Mouse (Mus musculus): ENCODE measurements at regions not wholly inside any gene's neighbourhood (a gene's known extent, or its start where the extent isn't known, plus 50 kb on each side); places are given as distances from the start of the nearest gene placed in this dataset.

GRCm38 (mm10) chr8:44867202-44867601 is 68.0 kb upstream of the Fat1 start:
- Histone ChIP-seq H3K4me3 (replicated peaks) (no peak overlapping the region), H3K27me3 (replicated peaks) (no peaks in the 10 kb centered on the region), H3K9me3 (0 out of 2 replicates have a peak, but pooled peaks cover 3% of the 10 kb centered on the region), H3K4me1 (no peaks in the 10 kb centered on the region), H3K36me3 (replicated peaks; ENCODE audit: low read length) (no peaks in the 10 kb centered on the region)
- TF ChIP-seq FLI1 (IDR thresholded peaks at IDR 0.05; ENCODE audit: low read length), result no peak
- no peak for TF ChIP-seq GATA1 (IDR thresholded peaks at IDR 0.05; ENCODE audit: borderline replicate concordance, low read length)

- H3K27me3 ChIP-seq (replicated peaks), result no peaks in the 10 kb centered on the region
- H3K36me3 ChIP-seq (replicated peaks; ENCODE audit: low read length), result no peaks in the 10 kb centered on the region
- no peaks in the 10 kb centered on the region for H3K4me1 ChIP-seq
- H3K9me3 ChIP-seq, result 0 out of 2 replicates have a peak, but pooled peaks cover 3% of the 10 kb centered on the region
- H3K4me3 ChIP-seq (replicated peaks), result no peak overlapping the region
- TF ChIP-seq GATA1 (IDR thresholded peaks at IDR 0.05; ENCODE audit: borderline replicate concordance, low read length), result no peak
- no peak for TF ChIP-seq FLI1 (IDR thresholded peaks at IDR 0.05; ENCODE audit: low read length)
Measured at GRCm38 (mm10) chr8:44867666-44868065, 67.6 kb upstream of the Fat1 start.

DNA sequence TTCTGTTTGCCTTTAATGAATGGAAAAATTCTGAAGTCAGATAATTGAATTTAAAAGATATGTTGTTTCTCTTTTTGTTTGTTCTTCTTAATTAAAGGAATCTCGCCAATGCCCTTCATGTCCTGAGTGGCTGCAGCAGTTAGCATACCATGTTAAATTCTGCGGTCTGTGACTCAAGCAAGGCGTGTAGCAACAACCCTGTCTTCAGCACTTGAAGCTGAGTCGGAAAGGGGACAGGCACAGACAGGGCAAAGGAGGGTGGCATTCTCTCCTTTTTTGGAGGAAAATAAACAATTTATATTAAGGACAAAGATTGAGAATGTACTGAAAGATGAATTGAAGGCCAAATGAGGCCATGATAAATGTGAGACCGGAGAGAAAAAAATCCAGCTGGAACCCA is 58.2 kb upstream of the Fat1 start:
- H3K9me3 ChIP-seq, result peaks cover 18% of the 10 kb centered on the region; the same call in 1 of the 2 replicates
- no peaks in the 10 kb centered on the region for H3K36me3 ChIP-seq (replicated peaks; ENCODE audit: low read length)
- no peaks in the 10 kb centered on the region for H3K27me3 ChIP-seq (replicated peaks)
- no peaks in the 10 kb centered on the region for H3K4me1 ChIP-seq
- TF ChIP-seq FLI1 (IDR thresholded peaks at IDR 0.05; ENCODE audit: low read length), result no peak
- no peak for TF ChIP-seq GATA1 (IDR thresholded peaks at IDR 0.05; ENCODE audit: borderline replicate concordance, low read length)
- no peak overlapping the region for H3K4me3 ChIP-seq (replicated peaks)

GRCm38 (mm10) chr8:44878208-44878607 is 57.0 kb upstream of the Fat1 start:
- no peaks in the 10 kb centered on the region for H3K27me3 ChIP-seq (replicated peaks)
- peaks cover 20% of the 10 kb centered on the region; the same call in 1 of the 2 replicates for H3K9me3 ChIP-seq
- no peak overlapping the region for H3K4me3 ChIP-seq (replicated peaks)
- H3K4me1 ChIP-seq, result no peaks in the 10 kb centered on the region
- TF ChIP-seq FLI1 (IDR thresholded peaks at IDR 0.05; ENCODE audit: low read length), result no peak
- no peak for TF ChIP-seq GATA1 (IDR thresholded peaks at IDR 0.05; ENCODE audit: borderline replicate concordance, low read length)
- no peaks in the 10 kb centered on the region for H3K36me3 ChIP-seq (replicated peaks; ENCODE audit: low read length)

- peaks cover 17% of the 10 kb centered on the region; the same call in 1 of the 2 replicates for H3K9me3 ChIP-seq
- H3K27me3 ChIP-seq (replicated peaks), result no peaks in the 10 kb centered on the region
- H3K4me3 ChIP-seq (replicated peaks), result no peak overlapping the region
- TF ChIP-seq GATA1 (IDR thresholded peaks at IDR 0.05; ENCODE audit: borderline replicate concordance, low read length), result no peak
- TF ChIP-seq FLI1 (IDR thresholded peaks at IDR 0.05; ENCODE audit: low read length), result no peak
- H3K36me3 ChIP-seq (replicated peaks; ENCODE audit: low read length), result no peaks in the 10 kb centered on the region
- H3K4me1 ChIP-seq, result no peaks in the 10 kb centered on the region
Measured at GRCm38 (mm10) chr8:44879186-44879585, 56.1 kb upstream of the Fat1 start.

DNA sequence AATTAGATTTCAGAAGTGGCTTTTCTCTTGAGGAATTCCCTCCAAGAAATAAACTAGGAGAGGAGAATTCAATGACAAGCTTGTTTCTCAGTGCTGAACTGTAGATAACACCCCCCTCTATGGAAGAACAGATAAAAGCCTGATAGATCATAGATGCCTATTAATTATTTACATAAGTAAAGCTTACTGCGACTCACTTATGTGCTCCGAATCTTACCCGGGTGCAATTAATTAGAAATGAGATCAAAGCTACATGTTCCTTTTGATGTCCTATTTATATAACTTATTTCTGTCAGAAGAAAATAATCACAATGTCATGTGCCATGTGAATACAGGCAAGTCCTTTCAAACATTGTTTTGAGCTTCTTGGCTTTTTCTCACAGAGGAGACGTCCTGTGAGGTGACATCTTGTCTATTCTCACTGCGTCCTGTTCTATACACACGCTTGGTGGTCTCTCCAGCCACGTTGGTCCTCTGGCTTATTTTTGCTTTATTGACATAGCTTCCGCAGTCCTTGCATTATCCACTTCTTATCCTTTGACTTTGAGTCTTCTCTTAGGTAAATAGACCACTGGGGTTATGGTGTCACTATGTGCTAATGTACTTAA is 50.7 kb upstream of the Fat1 start:
- no peak overlapping the region for H3K4me3 ChIP-seq (replicated peaks)
- H3K4me1 ChIP-seq, result no peaks in the 10 kb centered on the region
- TF ChIP-seq GATA1 (IDR thresholded peaks at IDR 0.05; ENCODE audit: borderline replicate concordance, low read length) (no peak), FLI1 (IDR thresholded peaks at IDR 0.05; ENCODE audit: low read length) (no peak)
- no peaks in the 10 kb centered on the region for H3K36me3 ChIP-seq (replicated peaks; ENCODE audit: low read length)
- H3K9me3 ChIP-seq, result peaks cover 27% of the 10 kb centered on the region
- no peaks in the 10 kb centered on the region for H3K27me3 ChIP-seq (replicated peaks)

All from megakaryocyte, embryonic 14.5 days (primary cell).